Mouse (Mus musculus) heart, embryonic 11.5 days (tissue): Measurements from ENCODE around the gene Gsk3a. TPM values are rescaled to one million over a fixed set of nuclear protein-coding genes. Genes with fewer than 3 reads are reported as not detected.
A peak's percentile ranks its signal among the peaks of the same experiment; 100 is the strongest.

Experiments
- ATAC-seq: fragments of 200-750 bp; cut with Nextera tagmentation; replicated peaks from 2 replicates; pipeline ENCODE4 v1.8.0; 2017; ENCODE audit warnings: moderate library complexity; ENCODE audit not compliant: insufficient number of reproducible peaks, low FRiP score, low TSS enrichment
- H3K27ac ChIP-seq: fragments of 300-500 bp; sonication (generic); 2 replicates; pipeline ENCODE4 v1.5.1; 2014; ENCODE audit warnings: mild to moderate bottlenecking, low read depth, low read length
- H3K27me3 ChIP-seq: fragments of 300-500 bp; sonication (generic); 2 replicates; pipeline ENCODE4 v1.6.1; 2014; ENCODE audit warnings: mild to moderate bottlenecking, low read length, mixed read lengths; ENCODE audit not compliant: control insufficient read depth, insufficient read depth
- H3K36me3 ChIP-seq: fragments of 300-500 bp; sonication (generic); 2 replicates; pipeline ENCODE4 v1.6.1; 2014; ENCODE audit warnings: mild to moderate bottlenecking, low read length, moderate library complexity, mixed read lengths; ENCODE audit not compliant: control insufficient read depth, insufficient read depth
- H3K4me1 ChIP-seq: fragments of 300-500 bp; sonication (generic); 2 replicates; pipeline ENCODE4 v1.6.1; 2014; ENCODE audit warnings: low read length; ENCODE audit not compliant: control insufficient read depth, insufficient read depth
- H3K4me2 ChIP-seq: fragments of 300-500 bp; sonication (generic); 2 replicates; pipeline ENCODE4 v1.6.1; 2014; ENCODE audit warnings: mild to moderate bottlenecking, moderate library complexity
- H3K4me3 ChIP-seq: fragments of 300-500 bp; sonication (generic); 2 replicates; pipeline ENCODE4 v1.5.1; 2014; ENCODE audit warnings: low read depth, low read length
- H3K9ac ChIP-seq: fragments of 300-500 bp; sonication (generic); 2 replicates; pipeline ENCODE4 v1.6.1; 2014; ENCODE audit warnings: mild to moderate bottlenecking, low read depth, low read length, moderate library complexity
- H3K9me3 ChIP-seq: fragments of 300-500 bp; sonication (generic); replicated peaks from 2 replicates; pipeline ENCODE4 v1.6.1; 2016; ENCODE audit warnings: low read length; ENCODE audit not compliant: control insufficient read depth
- WGBS: fragments of 180-500 bp; shearing (Covaris S2); extraction: QIAGEN DNeasy Blood & Tissue Kit; methylation state at CpG from one replicate; pipeline ENCODE4 v1.1.7; 2014; ENCODE audit not compliant: insufficient replicate concordance; 5-methylcytosine and 5-hydroxymethylcytosine counted together
- polyA plus RNA-seq: library from polyadenylated mRNA; unstranded; fragments of >200 nt; fragmentation: Nextera tagmentation; extraction: Ambion mirVana; gene quantifications from 2 replicates; pipeline ENCODE4 v1.2.1, GENCODE M21; 2014

Gene Gsk3a
- polyA plus RNA-seq, 1 experiment from 2014 or later, result 11.6 TPM

DNA sequence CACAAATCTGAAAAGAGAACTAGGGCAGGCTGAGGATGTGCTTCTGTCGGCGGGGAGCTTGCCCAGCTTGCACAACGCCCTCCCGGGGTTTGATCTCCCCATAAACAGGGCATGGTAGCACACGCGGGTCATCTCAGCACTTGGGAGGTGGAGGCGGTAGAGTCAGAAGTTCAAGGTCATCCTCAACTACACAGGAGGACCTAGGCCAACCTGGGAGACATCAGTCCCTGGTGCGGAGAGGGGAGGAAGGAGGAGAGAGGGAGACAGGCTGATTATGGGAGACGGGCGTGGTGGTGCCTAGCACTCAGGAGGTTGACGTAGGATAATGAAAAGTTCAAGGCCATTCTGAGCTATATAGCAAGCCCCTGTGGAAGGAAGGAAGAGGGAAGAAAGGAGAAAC, 46.8 kb downstream of the Gsk3a start:
- no peak for ATAC-seq
- Histone ChIP-seq H3K4me3 (no peak overlapping the region), H3K27me3 (peaks cover 6% of the 10 kb centered on the region; the same call in 1 of the 2 replicates), H3K9me3 (no peaks in the 10 kb centered on the region), H3K4me2 (no peak overlapping the region), H3K4me1 (no peaks in the 10 kb centered on the region), H3K36me3 (no peaks in the 10 kb centered on the region), H3K27ac (no peak overlapping the region), H3K9ac (no peak overlapping the region)
- 80% methylated on average over 11 of the region's 11 CpGs for WGBS

DNA sequence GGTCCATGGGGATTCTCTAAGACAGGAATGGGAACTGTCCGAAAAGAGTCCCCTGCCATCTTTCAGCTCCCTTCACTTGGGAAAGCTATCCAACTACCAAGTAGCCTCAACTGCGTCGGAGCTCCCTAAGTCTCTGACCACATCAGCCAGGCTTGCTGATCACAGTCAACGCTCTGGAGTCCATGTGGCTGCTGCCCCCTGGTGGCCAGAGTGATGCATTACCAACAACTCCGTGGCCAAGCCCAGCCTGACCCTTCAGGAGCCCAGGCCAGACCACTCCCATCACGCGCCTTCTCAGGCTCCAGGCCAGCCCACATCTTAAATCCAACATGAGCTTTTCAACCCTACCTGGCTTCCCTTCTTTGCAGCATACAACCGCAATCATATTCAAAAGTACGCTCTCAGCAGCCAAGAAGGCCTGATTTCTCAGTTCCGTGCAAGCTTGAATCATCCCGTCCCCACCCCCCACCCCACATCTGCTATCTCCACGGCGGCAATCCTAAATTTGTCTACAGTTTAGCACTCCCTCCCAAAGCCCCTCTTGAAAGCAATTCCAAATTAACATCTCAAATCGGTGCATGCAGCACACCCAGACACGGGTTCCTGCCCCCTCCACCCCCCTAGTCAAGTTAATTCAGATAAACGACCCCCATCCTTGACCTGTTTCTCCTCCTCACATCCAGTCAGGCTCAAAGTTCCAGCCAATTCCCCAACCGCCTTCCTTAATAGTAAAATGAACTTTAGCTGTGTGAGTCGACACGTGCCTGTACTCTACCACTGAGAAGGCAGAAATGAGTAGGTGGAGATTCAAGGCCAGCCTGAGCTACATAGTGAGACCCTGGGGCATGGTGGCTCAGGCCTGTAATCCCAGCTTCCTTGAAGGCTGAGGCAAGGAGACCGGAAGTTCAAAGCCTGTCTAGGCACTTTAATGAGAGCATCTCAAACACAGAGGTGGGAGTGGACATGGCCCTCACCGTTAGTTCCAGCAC, 49.7 kb downstream of the Gsk3a start:
- Histone ChIP-seq H3K9ac (no peak overlapping the region), H3K9me3 (no peaks in the 10 kb centered on the region), H3K27ac (no peak overlapping the region), H3K4me3 (no peak overlapping the region), H3K4me2 (no peak overlapping the region), H3K36me3 (no peaks in the 10 kb centered on the region), H3K4me1 (no peaks in the 10 kb centered on the region), H3K27me3 (peaks cover 19% of the 10 kb centered on the region)
- 22% methylated on average over 21 of the region's 21 CpGs for WGBS
- 0 out of 2 replicates have a peak, but pooled peaks have one; percentile 42 for ATAC-seq

DNA sequence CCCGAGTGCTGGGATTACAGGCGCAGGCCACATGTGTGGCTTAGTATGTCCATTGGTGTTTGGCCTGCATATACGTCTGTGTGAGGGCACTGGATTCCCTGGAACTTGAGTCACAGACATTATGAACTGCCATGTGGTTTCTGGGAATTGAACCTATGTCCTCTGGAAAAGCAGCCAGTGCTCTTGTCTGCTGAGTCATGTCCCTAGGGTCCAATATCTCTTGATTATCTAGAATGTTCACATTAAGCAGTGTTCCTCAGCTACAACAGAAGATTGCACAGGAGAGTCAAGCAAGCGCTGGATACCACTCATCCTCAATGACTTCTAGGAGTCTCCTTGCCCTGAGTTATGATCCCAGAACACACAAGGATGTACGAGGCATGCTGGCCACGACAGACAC, 53.6 kb downstream of the Gsk3a start:
- Histone ChIP-seq H3K36me3 (no peaks in the 10 kb centered on the region), H3K4me3 (no peak overlapping the region), H3K27ac (no peak overlapping the region), H3K4me2 (no peak overlapping the region), H3K9ac (no peak overlapping the region), H3K9me3 (no peaks in the 10 kb centered on the region), H3K27me3 (peaks cover 57% of the 10 kb centered on the region), H3K4me1 (no peaks in the 10 kb centered on the region)
- ATAC-seq, result no peak
- 77% methylated on average over 6 of the region's 6 CpGs for WGBS

DNA sequence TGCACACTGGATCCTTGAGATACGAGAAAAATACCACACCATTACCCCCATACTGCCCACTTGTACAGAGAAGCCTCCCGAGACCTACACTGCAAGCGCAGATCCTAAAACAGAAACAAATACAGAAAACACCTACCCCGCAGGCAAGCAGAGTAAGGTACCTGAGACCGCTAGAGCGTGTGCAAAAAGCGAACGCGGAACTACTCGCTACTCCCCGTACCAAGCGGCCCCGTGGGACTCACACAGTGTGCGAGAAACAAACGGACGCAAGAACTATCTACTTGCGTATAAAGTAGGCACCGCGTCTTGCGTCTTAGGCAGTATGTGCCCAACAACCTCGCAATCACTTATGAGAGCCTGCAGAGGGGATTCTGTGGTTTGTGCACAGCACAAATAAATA, 55.8 kb downstream of the Gsk3a start:
- 8% methylated on average over 21 of the region's 21 CpGs for WGBS
- peak overlapping the region; percentile 48 for H3K4me2 ChIP-seq
- no peak for ATAC-seq
- H3K27ac ChIP-seq, result no peak overlapping the region
- no peaks in the 10 kb centered on the region for H3K36me3 ChIP-seq
- no peak overlapping the region for H3K9ac ChIP-seq
- no peaks in the 10 kb centered on the region for H3K9me3 ChIP-seq
- peaks cover 8% of the 10 kb centered on the region; the same call in 1 of the 2 replicates for H3K4me1 ChIP-seq
- peaks cover 79% of the 10 kb centered on the region for H3K27me3 ChIP-seq
- H3K4me3 ChIP-seq, result 0 out of 2 replicates have a peak overlapping the region, but pooled peaks have one; percentile 1

DNA sequence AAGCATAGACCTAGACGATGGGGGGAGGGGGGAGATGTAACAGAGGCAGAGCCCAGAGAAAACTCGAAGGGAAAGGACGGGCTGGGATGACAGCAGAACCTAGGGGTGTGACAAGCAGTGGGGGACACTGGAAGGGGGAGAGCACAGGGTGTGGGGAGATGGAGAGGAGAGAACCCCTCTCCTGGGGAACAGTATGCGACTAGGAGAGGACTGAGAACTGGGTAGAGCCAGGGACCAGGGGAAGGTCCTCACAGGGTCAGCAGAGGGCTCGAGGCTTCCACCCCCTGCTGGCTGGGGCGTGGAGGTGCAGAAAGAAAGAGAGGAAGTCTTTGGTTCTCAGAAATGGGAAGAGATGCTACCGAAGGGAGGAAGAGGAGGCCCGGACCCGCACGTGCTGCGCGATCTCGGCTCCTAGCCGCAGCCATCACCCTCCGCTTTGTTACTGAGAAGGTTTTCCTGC, 56.3 kb downstream of the Gsk3a start:
- Histone ChIP-seq H3K4me3 (0 out of 2 replicates have a peak overlapping the region, but pooled peaks have one; percentile 1), H3K27ac (no peak overlapping the region), H3K9me3 (no peaks in the 10 kb centered on the region), H3K36me3 (no peaks in the 10 kb centered on the region), H3K27me3 (peaks cover 84% of the 10 kb centered on the region), H3K4me1 (peaks cover 8% of the 10 kb centered on the region; the same call in 1 of the 2 replicates), H3K9ac (no peak overlapping the region), H3K4me2 (peak overlapping the region; percentile 48)
- WGBS, result 1% methylated on average over 15 of the region's 15 CpGs
- no peak for ATAC-seq

DNA sequence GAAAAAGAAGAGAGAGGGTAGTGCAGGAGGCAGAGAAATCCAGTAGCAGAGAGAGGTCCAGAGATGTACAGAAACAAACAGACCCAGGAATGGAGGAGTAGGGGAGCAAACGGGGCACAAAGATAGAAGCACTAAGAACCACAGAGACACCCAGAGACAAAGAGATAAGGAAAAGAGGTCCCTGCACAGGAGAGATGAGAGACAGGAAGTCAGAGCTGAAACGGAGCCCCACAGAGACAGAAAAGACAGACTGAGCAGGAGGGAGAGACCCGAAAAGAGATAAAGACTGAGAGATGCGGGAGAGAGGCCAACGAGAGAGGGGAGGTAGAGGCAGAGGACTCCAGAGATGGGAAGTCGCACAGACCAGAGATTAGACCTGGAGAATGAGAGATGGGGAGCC, 57.1 kb downstream of the Gsk3a start:
- ATAC-seq, result no peak
- Histone ChIP-seq H3K27ac (no peak overlapping the region), H3K4me3 (no peak overlapping the region), H3K27me3 (peaks cover 89% of the 10 kb centered on the region), H3K36me3 (no peaks in the 10 kb centered on the region), H3K4me1 (peaks cover 8% of the 10 kb centered on the region; the same call in 1 of the 2 replicates), H3K9me3 (no peaks in the 10 kb centered on the region), H3K9ac (no peak overlapping the region), H3K4me2 (no peak overlapping the region)
- WGBS, result 7% methylated on average over 6 of the region's 6 CpGs

DNA sequence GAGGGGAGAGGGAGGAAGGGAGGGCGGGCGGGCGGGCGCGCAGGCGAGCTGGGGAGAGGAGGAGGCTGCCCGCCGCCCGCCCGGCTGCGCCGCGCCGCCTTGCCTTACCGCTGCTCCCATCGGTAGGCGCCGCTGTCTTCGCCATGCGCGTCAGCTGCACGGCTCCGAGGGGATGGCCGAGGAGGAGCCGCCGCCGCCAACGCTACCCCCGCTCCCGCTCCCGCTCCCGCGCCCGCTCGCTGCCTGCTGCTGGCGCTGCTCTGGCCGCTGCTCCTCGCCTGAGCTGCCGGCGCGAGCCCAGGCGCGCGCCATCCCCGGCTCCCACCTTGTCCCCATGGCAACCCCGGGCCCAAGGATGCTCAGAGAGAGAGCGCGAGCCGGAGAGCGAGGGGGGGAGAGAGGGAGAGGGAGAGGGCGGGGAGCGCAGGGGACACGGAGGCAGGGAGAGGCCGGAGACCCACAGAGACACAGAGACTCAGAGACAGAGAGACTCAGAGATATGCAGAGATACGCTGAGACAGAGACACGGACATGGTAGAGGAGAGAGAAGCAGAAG, 58.0 kb downstream of the Gsk3a start, which contains the start of gene Pou2f2:
TSS of gene Pou2f2 (minus strand) at position 121 of the 556 bp plus-strand sequence.
- Histone ChIP-seq H3K9me3 (no peaks in the 10 kb centered on the region), H3K27ac (no peak within 1 kb of the TSS), H3K4me1 (peaks cover 8% of the 10 kb centered on the region; the same call in 1 of the 2 replicates), H3K9ac (no peak within 1 kb of the TSS), H3K4me3 (peak within 1 kb of the TSS; percentile 48), H3K4me2 (peak within 1 kb of the TSS; percentile 83), H3K36me3 (no peaks in the 10 kb centered on the region), H3K27me3 (peaks cover 94% of the 10 kb centered on the region)
- ATAC-seq, result peak; percentile 68; the same call in 1 of the 2 replicates
- WGBS, result 1% methylated on average over 24 of the region's 56 CpGs

DNA sequence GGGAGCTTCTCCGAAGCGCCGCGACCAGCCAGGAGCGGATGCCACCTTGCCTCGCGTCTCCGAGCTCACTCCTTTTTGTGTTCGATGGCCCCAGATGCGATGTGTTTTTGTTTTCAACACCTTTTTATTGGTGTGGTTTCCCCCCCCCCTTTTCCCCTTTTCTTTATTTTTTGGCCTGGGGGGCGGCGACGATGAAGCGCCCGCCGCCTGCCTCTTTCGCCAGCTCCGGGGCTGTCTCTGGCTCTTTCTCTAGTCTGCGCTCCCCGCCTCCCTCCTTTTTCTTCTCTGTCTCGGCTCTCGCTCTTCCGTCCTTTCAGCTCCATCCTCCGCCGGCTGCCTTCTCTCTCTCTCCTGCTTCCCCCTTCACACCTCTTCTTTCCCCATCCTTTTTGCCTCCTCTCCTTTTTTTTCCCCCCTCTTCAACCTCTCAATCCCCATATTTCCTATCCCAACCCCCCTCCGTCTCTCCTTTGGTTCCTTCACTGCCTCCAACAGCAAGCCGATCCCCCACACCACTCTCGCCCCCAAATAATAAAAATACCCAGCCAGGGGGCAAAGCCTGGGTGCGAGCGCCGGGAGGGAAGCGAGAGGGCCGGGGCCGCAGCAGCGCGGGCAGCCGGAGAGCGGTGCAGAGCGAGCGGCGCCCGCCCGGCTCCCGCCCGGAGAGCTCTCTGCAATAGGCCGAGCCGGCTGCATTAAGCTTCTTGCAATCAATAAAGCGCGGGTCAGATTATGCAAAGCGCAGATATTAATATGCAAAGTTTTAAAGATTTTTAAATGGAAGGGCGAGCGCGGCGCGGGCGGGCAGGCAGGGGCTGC, 58.7 kb downstream of the Gsk3a start:
- Histone ChIP-seq H3K4me1 (peaks cover 8% of the 10 kb centered on the region; the same call in 1 of the 2 replicates), H3K4me2 (peak overlapping the region; percentile 83), H3K27ac (no peak overlapping the region), H3K4me3 (peak overlapping the region; percentile 48), H3K9ac (no peak overlapping the region), H3K36me3 (no peaks in the 10 kb centered on the region), H3K27me3 (peaks cover 93% of the 10 kb centered on the region), H3K9me3 (no peaks in the 10 kb centered on the region)
- 1% methylated on average over 56 of the region's 56 CpGs for WGBS
- ATAC-seq, result no peak
